Mouse (Mus musculus) midbrain, embryonic 10.5 days (tissue): ENCODE results near the gene Shld1. TPM values are rescaled to one million over a fixed set of nuclear protein-coding genes. Genes with fewer than 3 reads are reported as not detected.
A peak's percentile ranks its signal among the peaks of the same experiment; 100 is the strongest.

Experiments
- DNase-seq: peaks from one replicate; pipeline ENCODE4 v3.0.0-alpha.2; 2017; ENCODE audit warnings: low spot score
- H3K27ac ChIP-seq: fragments of 300-500 bp; sonication (generic); replicated peaks from 2 replicates; pipeline ENCODE4 v1.5.1; 2016; ENCODE audit warnings: mild to moderate bottlenecking
- H3K27me3 ChIP-seq: fragments of 300-500 bp; sonication (generic); 2 replicates; pipeline ENCODE4 v1.6.1; 2016; ENCODE audit warnings: low read depth, mild to moderate bottlenecking; ENCODE audit not compliant: poor library complexity, severe bottlenecking
- H3K36me3 ChIP-seq: fragments of 300-500 bp; sonication (generic); 2 replicates; pipeline ENCODE4 v1.6.1; 2016; ENCODE audit warnings: mild to moderate bottlenecking, moderate library complexity
- H3K4me1 ChIP-seq: fragments of 300-500 bp; sonication (generic); 2 replicates; pipeline ENCODE4 v1.6.1; 2016
- H3K4me3 ChIP-seq: fragments of 300-500 bp; sonication (generic); 2 replicates; pipeline ENCODE4 v1.5.1; 2016; ENCODE audit warnings: mild to moderate bottlenecking, moderate library complexity
- H3K9me3 ChIP-seq: fragments of 300-500 bp; sonication (generic); replicated peaks from 2 replicates; pipeline ENCODE4 v1.6.1; 2016; ENCODE audit warnings: mild to moderate bottlenecking
- WGBS: fragments of 180-500 bp; shearing (Covaris S2); methylation state at CpG from one replicate; pipeline ENCODE4 v1.1.7; 2016; 5-methylcytosine and 5-hydroxymethylcytosine counted together
- polyA plus RNA-seq: library from polyadenylated mRNA; unstranded; fragments of >200 nt; fragmentation: Nextera tagmentation; extraction: Ambion mirVana; gene quantifications from 2 replicates; pipeline ENCODE4 v1.2.1, GENCODE M21; 2016

Gene Shld1
- polyA plus RNA-seq, 1 experiment from 2014 or later = 16.4 TPM

DNA sequence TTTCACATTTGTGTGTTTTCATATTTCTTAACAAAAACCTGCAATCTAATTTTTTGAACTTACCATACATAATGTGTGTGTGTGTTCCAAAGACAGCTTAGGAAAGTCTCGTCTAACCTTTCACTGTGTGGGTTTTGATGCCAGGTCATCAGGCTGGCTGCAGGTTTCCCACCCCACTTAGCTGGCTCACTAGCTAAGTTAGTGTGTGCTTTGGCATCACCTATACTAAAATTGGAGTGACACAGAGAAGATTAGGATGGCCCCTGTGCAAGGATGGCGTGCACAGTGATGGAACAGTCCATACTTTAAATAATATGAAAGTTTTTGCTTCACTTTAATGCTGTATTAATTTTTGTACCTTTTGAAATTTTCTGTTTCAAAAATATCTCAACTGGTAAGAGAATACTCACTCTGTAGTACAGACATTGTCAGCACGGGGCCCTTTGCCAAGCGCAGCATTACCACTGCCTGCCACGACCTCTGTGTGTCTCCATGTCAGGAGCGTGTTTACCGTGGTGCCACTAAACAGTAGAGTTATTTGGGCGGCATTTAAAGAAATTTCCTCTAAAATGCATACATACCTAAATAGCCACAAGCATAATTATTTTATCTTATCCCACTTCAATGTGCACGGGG lies 30.3 kb downstream of the Shld1 start:
- H3K4me1 ChIP-seq = peaks cover 23% of the 10 kb centered on the region
- WGBS = 94% methylated on average over 9 of the region's 9 CpGs
- H3K27me3 ChIP-seq = no peaks in the 10 kb centered on the region
- H3K4me3 ChIP-seq = no peak overlapping the region
- H3K36me3 ChIP-seq = no peaks in the 10 kb centered on the region
- DNase-seq = no peak
- no peaks in the 10 kb centered on the region for H3K9me3 ChIP-seq
- H3K27ac ChIP-seq = no peak overlapping the region

DNA sequence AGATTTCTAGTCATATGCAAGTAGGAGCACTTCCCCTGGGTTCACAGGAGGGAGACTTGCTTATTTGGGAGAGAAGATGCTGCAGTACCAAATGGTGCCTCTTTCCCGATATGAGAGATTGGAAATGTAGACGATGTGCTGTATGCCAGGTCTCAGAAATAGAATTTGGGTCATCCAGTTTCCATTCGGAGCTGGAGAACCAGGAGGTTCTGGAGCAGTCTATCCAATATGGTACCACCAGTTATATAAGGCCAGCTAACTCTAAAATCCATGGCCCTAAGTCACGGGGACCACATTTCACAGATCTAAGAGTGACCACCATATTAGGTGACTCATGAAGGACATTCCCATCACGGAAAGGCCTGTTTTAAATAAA lies 30.8 kb downstream of the Shld1 start:
- WGBS = 94% methylated on average over 5 of the region's 5 CpGs
- H3K4me1 ChIP-seq = peaks cover 23% of the 10 kb centered on the region
- H3K9me3 ChIP-seq = no peaks in the 10 kb centered on the region
- H3K27me3 ChIP-seq = no peaks in the 10 kb centered on the region
- no peaks in the 10 kb centered on the region for H3K36me3 ChIP-seq
- no peak for DNase-seq
- no peak overlapping the region for H3K4me3 ChIP-seq
- H3K27ac ChIP-seq = no peak overlapping the region

DNA sequence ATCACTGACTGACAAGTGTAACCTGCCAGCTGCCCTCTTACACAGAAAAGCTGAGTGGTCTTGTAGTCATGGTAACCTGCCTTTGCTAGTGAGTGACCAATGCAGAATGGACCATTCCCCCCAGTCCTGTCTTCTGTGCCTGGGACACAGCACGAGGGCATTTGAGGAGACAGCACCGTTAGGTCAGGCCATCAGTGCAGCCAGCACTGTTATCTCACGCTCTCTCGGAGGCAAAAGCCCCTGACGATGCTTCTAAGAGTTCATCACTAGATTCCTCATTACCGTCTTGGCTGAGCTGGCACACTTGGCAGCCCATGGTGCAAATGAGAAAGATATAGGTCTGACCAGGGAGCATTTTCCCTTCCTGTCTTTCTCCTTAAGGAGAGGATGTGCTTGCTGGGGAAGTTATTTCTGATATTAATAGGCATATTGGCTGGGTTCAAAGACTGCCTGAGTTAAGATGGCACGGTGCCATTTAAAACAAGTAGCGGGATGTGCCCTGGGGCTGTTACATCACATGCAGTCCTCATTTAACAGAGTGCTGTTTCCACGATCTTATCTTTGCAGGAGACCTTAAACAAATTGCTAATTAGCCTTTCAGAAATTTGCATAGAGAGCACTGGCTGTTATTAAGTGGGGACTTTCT lies 34.3 kb downstream of the Shld1 start:
- no peak for DNase-seq

DNA sequence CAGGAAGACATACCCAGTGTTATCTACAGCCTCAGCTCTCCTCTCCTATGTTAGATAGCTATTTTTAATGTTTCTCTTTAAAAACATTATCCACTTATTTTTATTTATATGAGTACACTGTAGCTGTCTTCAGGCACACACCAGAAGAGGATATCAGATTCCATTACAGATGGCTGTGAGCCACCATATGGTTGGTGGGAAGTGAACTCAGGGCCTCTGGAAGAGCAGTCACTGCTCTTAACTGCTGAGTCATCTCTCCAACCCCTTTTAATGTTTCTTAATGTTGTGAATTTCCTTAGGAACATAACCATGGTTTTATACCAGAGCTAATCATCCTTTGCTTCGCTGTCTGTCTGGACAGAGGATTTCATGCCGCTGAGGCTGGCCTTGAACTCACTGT lies 35.1 kb downstream of the Shld1 start:
- H3K9me3 ChIP-seq = no peaks in the 10 kb centered on the region
- no peaks in the 10 kb centered on the region for H3K36me3 ChIP-seq
- 93% methylated on average over 2 of the region's 2 CpGs for WGBS
- H3K4me3 ChIP-seq = no peak overlapping the region
- H3K27ac ChIP-seq = no peak overlapping the region
- H3K27me3 ChIP-seq = no peaks in the 10 kb centered on the region
- DNase-seq = no peak
- H3K4me1 ChIP-seq = peaks cover 16% of the 10 kb centered on the region

More for the DNA sequence above, 34.3 kb downstream of the Shld1 start:
- no peaks in the 10 kb centered on the region for H3K27me3 ChIP-seq
- no peaks in the 10 kb centered on the region for H3K9me3 ChIP-seq
- H3K4me1 ChIP-seq = peaks cover 12% of the 10 kb centered on the region
- 86% methylated on average over 9 of the region's 9 CpGs for WGBS
- no peak overlapping the region for H3K4me3 ChIP-seq
- H3K36me3 ChIP-seq = no peaks in the 10 kb centered on the region
- no peak overlapping the region for H3K27ac ChIP-seq

DNA sequence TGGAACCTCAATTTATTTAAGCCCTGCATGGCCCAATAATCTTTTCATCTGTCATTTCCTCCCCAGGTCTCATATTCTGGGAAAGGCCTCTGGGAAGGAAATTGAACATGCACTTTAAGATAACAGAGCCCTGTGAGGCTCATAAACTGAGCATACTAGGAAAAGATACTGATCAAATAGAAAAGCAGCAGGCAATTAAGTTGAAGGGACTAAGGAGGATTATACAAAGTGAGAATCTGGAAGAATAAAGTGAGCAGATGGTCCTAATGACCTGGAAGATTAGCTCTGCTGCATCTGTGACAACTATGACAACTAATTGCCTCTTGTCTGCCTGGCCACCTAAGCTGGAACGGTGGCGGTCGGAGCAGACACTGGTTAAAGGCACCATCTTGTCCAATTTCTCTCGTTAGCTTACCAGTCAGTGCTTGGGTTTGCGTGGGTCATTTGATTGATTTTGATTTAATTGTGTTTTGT lies 37.3 kb downstream of the Shld1 start:
- no peaks in the 10 kb centered on the region for H3K9me3 ChIP-seq
- WGBS = 75% methylated on average over 5 of the region's 5 CpGs
- H3K27ac ChIP-seq = no peak overlapping the region
- no peaks in the 10 kb centered on the region for H3K36me3 ChIP-seq
- H3K27me3 ChIP-seq = no peaks in the 10 kb centered on the region
- H3K4me3 ChIP-seq = no peak overlapping the region
- DNase-seq = no peak
- H3K4me1 ChIP-seq = peaks cover 16% of the 10 kb centered on the region

DNA sequence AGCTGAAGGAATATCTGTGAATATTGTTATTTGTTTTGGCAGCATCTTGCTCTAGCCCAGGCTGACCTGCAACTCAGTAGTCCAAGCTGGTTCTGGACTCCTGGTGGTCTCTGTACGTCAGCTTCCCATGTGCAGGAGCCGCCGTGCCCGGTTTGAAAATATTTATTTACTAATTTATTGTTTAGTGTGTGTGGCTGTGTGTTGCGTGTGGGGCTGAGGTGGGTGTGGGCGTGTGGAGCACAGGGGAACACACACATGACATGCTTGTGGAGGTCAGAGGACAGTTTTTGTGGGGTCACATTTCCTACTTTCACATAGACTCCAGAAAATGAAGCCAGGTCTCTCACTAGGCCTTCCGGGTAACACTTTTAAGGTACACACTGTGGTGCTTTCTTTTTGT lies 37.8 kb downstream of the Shld1 start:
- Histone ChIP-seq H3K36me3 (no peaks in the 10 kb centered on the region), H3K4me1 (peaks cover 16% of the 10 kb centered on the region), H3K4me3 (no peak overlapping the region), H3K27me3 (no peaks in the 10 kb centered on the region), H3K9me3 (no peaks in the 10 kb centered on the region), H3K27ac (0 out of 2 replicates have a peak overlapping the region, but pooled peaks have one; percentile 5)
- WGBS = 96% methylated on average over 7 of the region's 7 CpGs
- no peak for DNase-seq

DNA sequence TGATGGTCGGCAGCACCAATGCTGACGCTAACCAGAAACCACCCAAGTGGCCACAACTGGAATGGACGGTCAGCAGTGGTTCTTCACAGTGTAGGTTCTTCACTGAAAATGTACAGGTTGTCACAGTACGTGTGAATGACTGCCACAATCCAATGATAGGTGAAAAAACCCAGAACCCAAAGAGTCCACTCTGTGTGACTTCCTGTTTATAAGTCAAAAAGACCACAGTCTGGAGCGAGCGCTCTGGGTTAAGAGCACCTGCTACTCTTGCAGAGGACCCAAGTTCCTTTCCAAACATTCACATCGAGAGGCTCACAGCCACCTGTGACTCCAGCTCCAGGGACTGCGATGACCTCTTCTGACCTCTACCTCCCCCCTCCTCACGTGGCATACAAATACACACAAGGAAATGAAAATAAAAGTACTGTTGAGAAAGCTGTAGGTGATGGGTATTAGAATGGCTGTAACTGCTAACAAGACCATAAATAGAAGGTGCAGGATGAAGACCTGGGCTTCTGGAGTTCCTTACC lies 38.7 kb downstream of the Shld1 start:
- DNase-seq = no peak
- Histone ChIP-seq H3K9me3 (no peaks in the 10 kb centered on the region), H3K36me3 (no peaks in the 10 kb centered on the region), H3K27ac (no peak overlapping the region), H3K27me3 (no peaks in the 10 kb centered on the region), H3K4me1 (peaks cover 16% of the 10 kb centered on the region), H3K4me3 (no peak overlapping the region)
- WGBS = 91% methylated on average over 9 of the region's 9 CpGs

DNA sequence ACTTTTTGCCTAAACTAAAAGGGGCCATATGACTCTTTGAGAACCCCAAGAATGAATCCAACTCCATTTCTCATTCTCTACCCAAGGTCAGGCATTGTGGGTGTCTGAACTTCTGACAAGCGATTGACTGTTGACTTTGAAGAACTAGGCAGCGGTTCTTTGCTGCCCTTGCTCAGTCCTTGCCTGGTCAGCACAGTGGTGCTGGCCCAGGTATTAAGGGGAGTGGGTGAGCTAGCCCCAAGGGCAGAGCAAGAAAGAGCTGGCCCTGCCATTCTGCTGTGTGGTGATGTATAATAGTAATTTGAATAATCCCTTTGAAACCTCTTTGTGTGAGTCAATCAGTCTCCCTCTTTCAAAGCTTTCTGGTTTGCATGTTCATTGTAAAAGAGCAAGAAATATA lies 39.4 kb downstream of the Shld1 start:
- no peak overlapping the region for H3K27ac ChIP-seq
- H3K4me3 ChIP-seq = no peak overlapping the region
- no peak for DNase-seq
- no peaks in the 10 kb centered on the region for H3K27me3 ChIP-seq
- H3K36me3 ChIP-seq = no peaks in the 10 kb centered on the region
- 82% methylated on average over 2 of the region's 2 CpGs for WGBS
- H3K4me1 ChIP-seq = peaks cover 9% of the 10 kb centered on the region
- H3K9me3 ChIP-seq = no peaks in the 10 kb centered on the region

DNA sequence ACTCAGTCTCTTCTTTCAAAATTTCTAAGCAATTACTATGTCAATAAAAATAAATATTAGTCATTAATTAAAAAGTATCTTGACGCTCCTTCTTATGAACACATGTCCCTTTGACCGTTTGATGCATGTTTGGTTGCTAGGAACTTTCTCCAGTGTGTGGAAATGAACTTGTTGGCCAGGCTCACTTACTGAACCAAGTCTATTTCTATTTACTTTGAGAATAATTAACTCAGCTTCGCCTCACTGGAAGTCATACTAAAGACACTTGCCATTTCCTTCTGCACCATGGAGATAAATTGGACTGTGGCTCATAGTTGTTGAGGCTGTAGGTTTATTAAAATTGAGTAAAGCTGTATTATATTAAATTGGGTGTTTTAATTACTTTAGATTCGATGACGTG lies 46.2 kb downstream of the Shld1 start:
- Histone ChIP-seq H3K9me3 (no peaks in the 10 kb centered on the region; the same call in 1 of the 2 replicates), H3K36me3 (no peaks in the 10 kb centered on the region), H3K27me3 (no peaks in the 10 kb centered on the region), H3K4me1 (no peaks in the 10 kb centered on the region), H3K27ac (no peak overlapping the region), H3K4me3 (no peak overlapping the region)
- 94% methylated on average over 5 of the region's 5 CpGs for WGBS
- no peak for DNase-seq

DNA sequence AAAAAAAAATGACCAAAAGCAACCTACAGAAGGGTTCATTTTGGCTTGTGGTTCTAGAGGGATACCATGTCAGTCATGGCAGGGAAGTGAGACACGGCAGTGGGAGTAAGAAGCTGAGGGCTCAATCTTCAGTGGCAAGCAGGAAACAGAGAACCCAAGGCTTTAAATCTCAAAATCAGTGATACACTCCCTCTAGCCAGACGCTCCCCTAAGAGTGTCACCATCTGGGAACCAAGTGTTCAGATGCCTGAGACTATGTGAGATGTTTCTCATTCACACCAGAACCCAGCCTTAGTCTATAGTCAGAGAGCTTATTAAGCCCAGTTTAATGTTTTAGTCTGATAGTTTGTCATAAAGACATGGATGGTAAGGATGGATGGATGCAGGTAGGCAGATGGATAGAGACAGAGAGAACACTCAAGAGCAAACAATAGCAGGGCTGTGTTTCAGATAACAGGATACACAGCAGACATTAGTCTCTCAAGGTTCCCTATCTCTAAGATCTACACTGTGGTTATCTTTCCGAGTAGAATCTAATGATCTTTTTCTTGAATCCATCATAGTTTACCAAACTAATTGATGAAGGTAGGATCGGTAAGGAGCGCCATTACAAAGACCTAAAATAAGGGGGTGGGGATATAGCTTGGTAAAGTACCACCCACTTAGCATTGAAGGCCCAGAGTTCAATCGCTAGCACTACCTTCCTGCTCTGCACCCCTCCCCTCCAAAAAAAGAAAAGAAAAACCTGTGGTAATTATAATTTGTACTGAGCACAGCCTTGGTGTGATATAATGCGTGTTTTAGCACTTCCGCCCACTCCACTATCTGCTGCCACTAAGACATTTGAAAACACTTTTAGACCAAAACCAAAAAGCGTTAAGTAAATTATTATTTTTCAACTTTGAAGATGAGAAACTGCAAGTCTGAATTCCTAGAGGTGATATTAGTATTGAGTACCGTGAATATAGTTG lies 47.2 kb downstream of the Shld1 start:
- Histone ChIP-seq H3K27me3 (no peaks in the 10 kb centered on the region), H3K27ac (no peak overlapping the region), H3K4me1 (no peaks in the 10 kb centered on the region), H3K4me3 (no peak overlapping the region), H3K36me3 (no peaks in the 10 kb centered on the region), H3K9me3 (no peaks in the 10 kb centered on the region; the same call in 1 of the 2 replicates)
- 97% methylated on average over 10 of the region's 10 CpGs for WGBS
- DNase-seq = no peak

DNA sequence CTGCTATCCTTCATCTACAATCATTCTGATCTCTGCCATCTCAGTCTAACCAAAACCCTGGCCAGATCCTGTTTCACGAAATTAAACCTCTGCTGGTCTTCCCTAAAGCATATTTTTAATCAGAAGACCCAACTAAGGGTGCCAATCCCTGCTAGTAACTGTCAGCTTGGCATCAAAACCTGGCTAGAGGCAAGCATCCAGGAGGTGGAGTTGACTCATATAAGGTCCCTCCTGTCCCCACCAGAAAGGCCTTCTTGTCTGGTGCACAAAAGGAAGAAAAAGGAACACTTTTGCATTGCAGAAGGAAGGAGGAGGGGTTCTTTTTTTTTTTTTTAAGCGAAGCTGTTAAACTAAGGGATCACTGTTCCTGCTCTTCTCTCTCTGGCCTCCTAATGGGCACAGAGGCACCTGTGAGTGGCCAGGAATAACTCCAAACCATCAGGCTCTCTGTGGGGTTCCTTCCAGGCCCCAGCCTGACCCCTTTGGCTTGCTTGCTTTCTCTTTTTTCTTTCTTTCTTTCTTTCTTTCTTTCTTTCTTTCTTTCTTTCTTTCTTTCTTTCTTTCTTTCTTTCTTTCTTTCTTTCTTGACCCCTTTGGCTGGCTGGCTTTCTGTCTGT lies 52.2 kb downstream of the Shld1 start:
- Histone ChIP-seq H3K4me1 (peaks cover 9% of the 10 kb centered on the region), H3K4me3 (no peak overlapping the region), H3K27ac (no peak overlapping the region), H3K9me3 (no peaks in the 10 kb centered on the region; the same call in 1 of the 2 replicates), H3K36me3 (no peaks in the 10 kb centered on the region), H3K27me3 (no peaks in the 10 kb centered on the region)
- WGBS = 58% methylated on average over 2 of the region's 2 CpGs
- no peak for DNase-seq

DNA sequence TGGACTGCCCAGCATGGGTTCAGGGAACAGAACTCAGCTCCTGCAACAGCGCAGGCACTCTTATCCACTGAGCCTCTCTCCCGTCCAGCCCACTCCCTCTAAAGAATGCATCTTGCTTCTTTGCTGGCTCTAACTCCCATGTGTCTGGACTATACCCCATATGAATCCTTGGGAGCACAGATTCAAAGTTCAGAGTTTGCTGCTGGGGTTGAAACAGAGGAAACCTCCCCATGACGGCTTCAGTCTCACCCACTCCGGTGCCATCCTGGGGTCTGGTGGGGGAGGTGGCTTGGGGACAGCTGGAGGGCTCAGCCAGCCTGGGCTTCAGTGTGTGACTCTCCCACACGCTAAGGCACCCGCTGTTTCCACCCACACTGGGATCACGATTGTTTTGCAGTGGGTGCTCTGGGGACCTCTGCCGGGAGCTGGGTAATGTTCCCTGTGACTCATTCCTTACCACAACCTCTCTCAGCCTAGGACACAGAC lies 55.2 kb downstream of the Shld1 start:
- H3K4me1 ChIP-seq = peaks cover 9% of the 10 kb centered on the region
- no peaks in the 10 kb centered on the region for H3K36me3 ChIP-seq
- no peak overlapping the region for H3K4me3 ChIP-seq
- DNase-seq = peak; percentile 22
- H3K9me3 ChIP-seq = no peaks in the 10 kb centered on the region
- H3K27me3 ChIP-seq = no peaks in the 10 kb centered on the region
- WGBS = 47% methylated on average over 8 of the region's 8 CpGs
- H3K27ac ChIP-seq = peak overlapping the region; percentile 78
